Mouse (Mus musculus) kidney, adult 18-20 months (tissue): Measurements from ENCODE around the gene Ripply1.

ENCODE experiments used
- DNase-seq: peaks from one replicate; pipeline ENCODE4 v3.0.0; 2021

Ripply1 gene

GRCm38 (mm10) chrX:139782278-139783044 lies at the start of gene Ripply1:
Gene Ripply1, minus strand, starts transcription at chrX:139782353.
- DNase-seq, result no peak

- DNase-seq, result no peak
Observed at GRCm38 (mm10) chrX:139828363-139829092, 46.4 kb upstream of the Ripply1 start.

GRCm38 (mm10) chrX:139826926-139827325 lies 44.8 kb upstream of the Ripply1 start:
- no peak for DNase-seq

GRCm38 (mm10) chrX:139825402-139825801 lies 43.2 kb upstream of the Ripply1 start:
- DNase-seq, result no peak

GRCm38 (mm10) chrX:139815201-139815600 lies 33.0 kb upstream of the Ripply1 start:
- peak; percentile 32 for DNase-seq

DNA sequence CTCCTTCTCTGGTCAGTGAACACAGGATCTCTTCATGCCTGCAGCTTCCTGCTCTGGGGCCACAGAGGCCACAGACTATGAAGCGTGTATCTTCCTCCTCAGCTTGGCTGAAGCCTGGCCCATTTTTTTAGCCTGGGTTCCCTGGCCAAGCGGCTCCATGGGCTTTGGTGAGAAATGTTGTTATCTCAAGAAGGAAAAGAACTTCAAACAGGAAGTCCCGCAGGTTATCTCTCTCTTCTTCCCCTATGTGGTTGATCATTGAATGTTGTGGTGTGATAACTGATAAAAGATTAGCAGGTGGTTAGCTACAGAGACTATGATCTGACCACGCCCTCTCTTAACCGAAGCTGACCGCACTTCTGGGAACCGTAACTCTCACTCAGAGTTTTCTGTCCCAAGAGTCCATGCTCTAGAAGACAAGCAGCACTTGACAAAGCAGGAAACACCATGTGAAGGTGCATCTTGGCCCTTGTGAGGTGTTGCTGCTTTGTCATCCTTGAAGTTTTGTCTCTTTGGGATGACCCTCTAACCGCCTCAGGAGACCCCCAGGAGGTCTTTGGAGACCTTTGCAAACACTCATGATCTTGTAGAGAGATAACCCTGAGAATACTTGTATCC lies 32.0 kb upstream of the Ripply1 start:
- DNase-seq, result no peak

DNA sequence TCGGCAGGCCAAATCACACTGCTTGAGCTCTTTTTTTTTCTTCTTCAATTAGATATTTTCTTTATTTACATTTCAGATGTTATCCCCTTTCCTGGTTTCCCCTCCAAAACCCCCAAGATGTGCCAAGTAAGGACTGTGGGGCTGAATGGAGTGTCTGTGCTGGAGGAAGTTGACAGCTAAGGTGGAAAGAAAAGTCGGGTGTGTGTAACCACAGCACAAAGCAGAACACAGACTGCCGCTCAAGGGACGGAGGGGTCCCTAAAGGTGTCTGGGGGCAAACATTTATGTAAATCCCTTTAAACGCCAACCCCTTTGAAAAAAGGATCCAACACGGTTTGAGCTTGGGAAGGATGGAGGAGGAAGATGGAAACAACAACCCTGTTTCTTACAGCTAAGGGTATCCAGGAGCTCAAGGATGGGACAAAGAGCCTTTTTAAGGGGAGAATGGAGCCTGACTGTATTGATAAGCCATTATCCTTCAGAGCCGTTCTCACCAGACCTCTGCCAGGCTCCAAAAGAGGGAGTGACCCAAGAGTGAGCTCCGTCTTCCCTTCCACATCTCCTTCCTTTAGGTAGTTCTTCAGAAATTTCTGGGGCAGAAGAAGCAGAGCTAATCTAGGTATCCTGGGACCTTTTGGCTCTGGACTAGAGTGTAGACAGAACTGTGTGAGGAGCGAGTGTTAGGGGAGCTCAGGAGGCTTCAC lies 31.3 kb upstream of the Ripply1 start:
- DNase-seq, result no peak

- no peak for DNase-seq
Observed at GRCm38 (mm10) chrX:139812636-139813298, 30.6 kb upstream of the Ripply1 start.

- DNase-seq, result peak; percentile 44
Observed at GRCm38 (mm10) chrX:139808501-139808900, 26.3 kb upstream of the Ripply1 start.

DNA sequence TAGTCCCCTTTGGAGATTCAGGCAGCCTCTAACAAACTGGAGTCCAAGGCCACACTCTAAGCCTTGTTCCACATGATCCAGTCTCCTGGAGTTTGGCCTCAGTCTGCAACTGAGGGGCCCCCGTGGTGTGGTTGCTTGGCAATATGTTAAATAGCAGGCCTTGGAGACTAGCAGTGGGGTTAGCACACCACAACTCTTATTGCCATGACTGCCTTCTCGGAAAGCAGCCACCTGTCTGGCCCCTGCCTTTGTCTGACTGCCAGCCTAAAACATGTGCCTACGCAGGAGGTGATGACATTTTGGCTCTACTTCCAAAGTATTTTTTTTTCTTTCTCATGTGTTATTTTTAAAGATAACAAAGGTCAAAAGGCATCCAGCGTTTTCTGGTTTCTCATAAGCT lies 25.9 kb upstream of the Ripply1 start:
- DNase-seq, result peak; percentile 57

- DNase-seq, result no peak
Observed at GRCm38 (mm10) chrX:139807391-139807790, 25.2 kb upstream of the Ripply1 start.

DNA sequence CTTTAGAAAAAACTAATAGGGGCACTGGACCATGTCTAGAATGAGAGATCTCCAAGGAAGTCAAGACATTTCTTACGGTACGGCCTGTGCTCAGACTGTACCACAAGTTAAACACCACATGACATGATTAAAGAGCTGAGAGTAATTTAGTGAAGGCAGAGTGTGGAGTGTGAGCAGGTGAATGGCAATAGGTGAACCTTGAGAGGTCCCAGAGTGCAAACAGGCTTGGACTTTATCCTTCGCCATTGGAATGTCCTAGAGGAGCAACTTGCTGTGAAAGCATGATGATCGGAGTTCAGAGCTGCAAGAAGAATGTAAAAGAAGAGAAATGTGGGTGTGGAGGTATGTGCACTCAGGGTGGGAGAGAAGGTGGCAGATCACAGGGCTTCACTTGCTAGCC lies 23.8 kb upstream of the Ripply1 start:
- peak; percentile 34 for DNase-seq

GRCm38 (mm10) chrX:139803028-139803427 lies 20.9 kb upstream of the Ripply1 start:
- DNase-seq, result no peak

DNA sequence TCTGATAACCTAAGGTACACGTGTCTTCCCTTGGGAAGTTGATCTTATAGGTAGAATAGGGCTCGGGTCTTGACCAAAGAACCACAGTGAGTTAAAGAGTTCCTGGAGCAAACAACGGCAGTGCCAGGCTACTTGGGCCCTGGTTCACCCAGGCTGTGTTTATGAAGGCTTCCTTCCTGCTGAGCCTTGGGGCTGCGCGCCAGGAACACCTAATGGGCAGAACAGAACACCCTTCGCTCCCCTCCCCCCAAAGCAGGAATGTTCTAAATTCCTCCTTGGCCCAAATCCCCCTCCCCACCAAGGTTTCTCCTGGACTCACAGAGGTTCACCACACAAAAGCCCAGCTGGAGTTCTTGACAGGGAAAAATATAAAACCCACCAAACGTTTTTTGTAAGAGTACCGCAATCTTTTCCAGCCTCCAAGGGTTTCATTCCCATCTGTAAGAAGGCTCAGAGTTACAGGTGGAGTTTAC lies 18.3 kb upstream of the Ripply1 start, which contains the start of gene Cldn2:
Cldn2 (plus strand) TSS at position 423 of the 473 bp plus-strand sequence.
- peak; percentile 37 for DNase-seq

DNA sequence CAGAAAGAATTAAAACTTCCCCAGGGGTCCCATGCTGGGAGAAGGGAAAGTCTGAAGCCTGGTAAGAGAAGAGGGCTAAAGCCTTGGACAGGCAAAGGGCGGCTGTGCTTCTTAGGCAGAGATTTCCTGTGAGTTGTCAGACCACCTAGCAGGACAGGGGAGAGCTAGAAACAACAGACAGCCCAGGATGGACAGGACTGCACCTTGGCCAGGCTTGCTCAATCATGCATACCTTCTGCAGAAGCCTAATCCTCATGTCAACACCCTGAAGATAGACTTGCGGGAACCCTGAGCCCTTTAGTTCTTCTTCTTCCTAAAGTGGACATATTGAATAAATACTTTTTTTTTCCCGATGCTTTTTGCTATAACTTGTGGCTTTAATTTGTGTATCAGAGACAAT lies 17.8 kb upstream of the Ripply1 start:
- DNase-seq, result no peak

DNA sequence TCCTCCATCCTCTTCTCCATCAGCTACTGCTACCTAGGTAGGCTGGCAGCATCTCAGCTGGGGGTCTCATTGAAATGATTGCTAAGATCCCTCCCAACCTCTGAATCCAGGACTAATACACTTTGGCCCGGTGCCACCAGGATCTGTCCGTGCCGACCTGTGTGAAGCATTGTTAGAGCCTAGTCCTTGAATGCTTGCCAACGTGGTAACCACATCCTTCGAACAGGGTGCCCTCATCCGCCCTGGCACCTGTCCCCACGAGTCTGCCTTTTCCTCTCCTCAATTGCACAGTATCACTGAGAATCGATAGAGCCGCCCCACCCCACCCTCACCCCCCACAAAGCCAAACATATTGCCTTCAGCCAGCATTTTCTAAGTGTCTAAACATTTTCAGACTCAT lies 15.7 kb upstream of the Ripply1 start:
- peak; percentile 30 for DNase-seq

DNA sequence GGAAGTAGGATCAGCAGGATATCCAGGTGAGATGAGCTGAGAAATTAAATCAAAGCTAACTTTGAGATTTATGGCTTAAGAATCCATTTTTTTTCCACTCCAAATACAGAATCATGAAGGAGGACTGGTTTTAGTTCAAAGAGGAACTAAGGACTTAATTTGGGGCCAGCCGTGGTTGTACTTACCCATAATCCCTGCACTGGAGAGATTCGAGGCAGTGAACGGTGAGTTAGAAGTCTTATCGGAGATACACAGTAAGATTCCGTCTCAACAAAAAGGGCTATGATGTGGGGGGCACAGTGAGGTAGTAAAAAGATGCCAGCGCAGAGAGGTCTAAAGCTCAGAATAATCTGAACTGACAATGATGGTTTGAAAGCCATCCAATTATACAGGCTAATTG lies 13.9 kb upstream of the Ripply1 start:
- no peak for DNase-seq

- DNase-seq, result no peak
Observed at GRCm38 (mm10) chrX:139794072-139794845, 12.1 kb upstream of the Ripply1 start.

DNA sequence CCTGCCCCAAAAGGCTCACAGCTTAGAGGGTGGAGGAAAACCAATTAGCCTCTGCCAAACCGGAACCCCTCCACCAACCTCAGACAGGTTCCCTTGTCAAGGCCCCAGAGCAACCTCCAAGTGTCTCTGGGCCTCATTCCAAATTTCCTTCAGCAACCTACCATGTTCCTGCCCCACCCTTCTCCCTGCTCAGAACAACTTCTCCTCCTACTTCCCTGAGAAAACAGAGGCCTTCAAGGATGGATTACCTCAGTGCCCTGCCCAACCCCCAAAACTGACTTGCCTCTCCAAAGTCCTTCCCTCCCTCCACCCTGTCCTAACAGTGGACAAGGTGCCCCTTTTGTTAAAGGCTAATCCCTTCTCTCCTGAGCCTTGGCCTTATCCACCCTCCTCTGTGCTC lies 3.6 kb upstream of the Ripply1 start:
- DNase-seq, result no peak

DNA sequence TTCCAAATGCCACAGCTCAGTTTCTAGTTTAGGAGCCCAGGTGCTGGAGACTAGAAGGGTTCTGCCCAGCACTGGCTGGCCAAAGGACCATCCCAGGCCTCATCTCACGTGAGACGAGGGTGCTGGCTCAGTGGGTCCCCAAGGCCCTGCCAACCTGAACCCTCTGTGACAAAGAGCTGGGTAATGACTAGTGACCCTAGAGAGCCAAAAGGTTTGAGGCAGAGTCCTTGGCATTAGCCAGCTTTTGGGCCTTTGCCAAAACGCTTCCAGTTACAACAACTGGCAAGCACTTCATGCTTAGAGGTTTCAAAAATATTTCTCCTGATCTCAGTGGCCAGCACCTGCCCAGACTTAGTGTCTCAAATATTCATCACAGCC lies 881 bp upstream of the Ripply1 start:
- DNase-seq, result peak; percentile 47

DNA sequence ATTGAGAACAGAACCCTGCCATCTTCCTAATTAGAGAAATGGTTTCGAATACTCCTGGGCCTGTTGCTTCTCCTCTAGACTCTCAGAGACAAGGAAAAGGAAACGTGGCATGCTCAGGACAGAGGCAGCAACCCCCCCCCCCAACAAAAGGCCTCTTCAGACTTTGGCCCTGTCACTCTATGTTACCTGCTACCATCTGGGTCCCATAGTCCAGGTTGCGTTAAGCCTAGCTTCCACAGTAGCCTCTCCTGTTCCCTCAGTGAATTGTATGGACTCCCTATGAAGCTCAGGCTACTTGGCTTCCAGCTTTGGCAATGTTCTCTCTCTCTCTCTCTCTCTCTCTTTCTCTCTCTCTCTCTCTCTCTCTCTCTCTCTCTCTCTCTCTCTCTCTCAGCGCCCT lies 590 bp downstream of the Ripply1 start:
- DNase-seq, result no peak

DNA sequence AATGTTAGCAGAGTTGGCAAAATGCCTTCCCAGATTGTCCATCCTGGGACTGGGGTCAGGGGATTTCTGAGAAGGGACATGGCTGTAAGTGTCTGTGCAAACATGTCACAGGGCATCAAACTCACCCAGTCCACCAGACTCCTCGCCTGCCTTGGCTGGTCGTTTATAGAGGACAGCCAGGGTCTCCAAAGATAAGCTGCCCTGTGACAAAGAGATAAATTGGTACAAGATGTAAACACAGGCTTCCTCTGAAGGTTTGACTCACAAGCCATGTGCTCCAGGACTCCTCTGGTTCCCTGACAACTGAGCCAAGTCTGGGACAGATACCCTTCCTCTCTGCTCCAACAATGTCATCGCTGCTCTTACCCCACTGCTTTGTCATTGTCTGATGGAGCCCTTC lies 1.2 kb downstream of the Ripply1 start:
- no peak for DNase-seq
